Mouse (Mus musculus) liver, embryonic 12.5 days (tissue): ENCODE measurements around the gene Slc13a2. TPM values are rescaled to one million over a fixed set of nuclear protein-coding genes. Genes with fewer than 3 reads are reported as not detected.

Source experiments
- ATAC-seq: fragments of 200-750 bp; cut with Nextera tagmentation; 2 replicates; pipeline ENCODE4 v1.8.0; 2017; ENCODE audit warnings: moderate number of reproducible peaks, mild to moderate bottlenecking, moderate library complexity
- H3K27ac ChIP-seq: fragments of 300-500 bp; sonication (generic); 2 replicates; pipeline ENCODE4 v1.5.1; 2016; ENCODE audit warnings: mild to moderate bottlenecking
- H3K27me3 ChIP-seq: fragments of 300-500 bp; sonication (generic); replicated peaks from 2 replicates; pipeline ENCODE4 v1.6.1; 2016; ENCODE audit warnings: mild to moderate bottlenecking, moderate library complexity
- H3K36me3 ChIP-seq: fragments of 300-500 bp; sonication (generic); 2 replicates; pipeline ENCODE4 v1.6.1; 2016; ENCODE audit warnings: mild to moderate bottlenecking, moderate library complexity
- H3K4me1 ChIP-seq: fragments of 300-500 bp; sonication (generic); 2 replicates; pipeline ENCODE4 v1.6.1; 2016
- H3K4me2 ChIP-seq: fragments of 300-500 bp; sonication (generic); 2 replicates; pipeline ENCODE4 v1.6.1; 2016; ENCODE audit warnings: mild to moderate bottlenecking, moderate library complexity
- H3K4me3 ChIP-seq: fragments of 300-500 bp; sonication (generic); 2 replicates; pipeline ENCODE4 v1.5.1; 2016; ENCODE audit warnings: mild to moderate bottlenecking, moderate library complexity
- H3K9ac ChIP-seq: fragments of 300-500 bp; sonication (generic); 2 replicates; pipeline ENCODE4 v1.6.1; 2016; ENCODE audit warnings: mild to moderate bottlenecking, moderate library complexity
- H3K9me3 ChIP-seq: fragments of 300-500 bp; sonication (generic); replicated peaks from 2 replicates; pipeline ENCODE4 v1.6.1; 2016; ENCODE audit warnings: mild to moderate bottlenecking, moderate library complexity
- WGBS: fragments of 180-500 bp; shearing (Covaris S2); methylation state at CpG from one replicate; pipeline ENCODE4 v1.1.7; 2016; ENCODE audit not compliant: insufficient replicate concordance; 5-methylcytosine and 5-hydroxymethylcytosine counted together
- polyA plus RNA-seq: library from polyadenylated mRNA; unstranded; fragments of >200 nt; fragmentation: Nextera tagmentation; extraction: Ambion mirVana; gene quantifications from 2 replicates; pipeline ENCODE4 v1.2.1, GENCODE M21; 2016

The Slc13a2 gene
- polyA plus RNA-seq: 0.05 TPM in 1 of 2 replicates, not detected in the other

DNA sequence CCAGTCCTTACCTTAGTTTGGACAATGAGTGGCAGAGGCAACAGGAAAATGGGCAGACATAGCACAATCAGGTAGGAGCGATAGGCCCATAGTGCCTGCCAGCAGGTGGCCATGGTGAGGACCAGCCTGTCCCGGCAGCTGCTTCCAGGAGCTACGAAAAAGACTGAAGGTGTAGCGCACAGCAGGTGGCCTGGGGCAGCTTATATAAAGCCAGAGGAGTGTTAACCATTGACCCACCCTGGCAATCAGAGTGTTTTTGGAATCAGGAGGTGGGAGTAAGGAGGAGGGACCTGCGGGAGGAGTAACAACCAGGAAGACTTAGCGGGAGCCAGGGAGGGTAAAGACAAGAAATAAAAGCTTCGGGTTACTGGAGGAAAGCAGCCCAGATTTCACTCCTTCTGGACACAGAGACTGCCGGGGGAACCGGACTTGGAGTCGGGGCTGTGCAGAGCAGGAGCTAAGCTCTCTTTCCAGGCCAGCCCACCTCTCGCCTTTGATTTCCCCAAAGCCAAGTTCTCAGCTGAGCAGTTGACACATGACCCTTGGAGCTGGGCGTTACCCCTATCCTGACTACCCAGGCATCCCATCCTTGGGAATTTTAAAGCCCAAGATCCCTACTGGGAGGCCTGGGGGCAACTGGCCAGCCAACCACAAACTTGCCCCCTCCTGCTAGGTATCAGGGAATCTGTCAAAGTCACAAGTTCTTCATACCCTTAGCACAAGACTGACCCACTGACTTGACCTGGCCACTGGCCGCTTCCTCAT lies at the start of gene Slc13a2:
TSS of gene Slc13a2 (minus strand) at position 163 of the 765 bp plus-strand sequence.
- Histone ChIP-seq H3K9me3 (no peaks in the 10 kb centered on the region), H3K4me3 (no peak within 1 kb of the TSS), H3K27ac (no peak within 1 kb of the TSS), H3K27me3 (peaks cover 50% of the 10 kb centered on the region), H3K4me1 (peaks cover 7% of the 10 kb centered on the region), H3K9ac (no peak within 1 kb of the TSS), H3K4me2 (no peak within 1 kb of the TSS), H3K36me3 (no peaks in the 10 kb centered on the region)
- no peak for ATAC-seq
- 31% methylated on average over 13 of the region's 13 CpGs for WGBS

DNA sequence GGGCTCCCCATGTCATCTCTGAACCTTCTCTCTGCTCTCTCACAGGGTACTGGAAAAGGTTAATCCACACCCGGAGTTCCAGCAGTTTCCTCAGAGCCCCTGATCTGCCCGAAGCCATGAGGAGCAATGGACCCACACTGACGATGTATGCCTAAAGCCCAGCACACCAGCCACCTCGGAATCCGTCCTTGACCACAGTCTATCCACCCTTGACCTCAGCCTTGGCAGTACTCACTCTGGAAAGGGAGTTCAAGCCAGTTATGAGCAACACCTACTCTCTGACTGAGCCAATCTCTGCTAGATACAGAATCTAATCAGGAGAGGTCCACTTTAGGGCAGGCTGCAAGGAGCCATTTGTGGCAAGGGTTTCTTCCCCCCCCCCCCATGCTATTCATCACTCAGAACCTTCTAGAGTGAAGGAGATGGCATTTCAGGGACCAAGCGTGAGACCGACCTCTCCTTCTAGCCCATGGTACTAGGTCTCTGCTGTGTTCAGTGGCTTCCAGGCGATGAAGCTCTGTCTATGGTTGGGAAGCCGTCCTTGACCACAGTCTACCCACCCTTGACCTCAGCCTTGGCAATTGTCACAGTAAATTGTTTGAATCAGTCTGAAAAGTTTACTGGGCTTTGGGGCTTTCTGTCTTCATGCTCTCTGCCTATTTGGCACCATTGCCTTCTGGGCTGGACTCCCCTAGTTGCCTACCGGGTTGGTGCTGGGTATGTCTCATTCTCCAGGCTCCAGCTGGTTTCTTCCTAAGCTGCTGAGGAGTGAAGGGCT lies 49.5 kb upstream of the Slc13a2 start:
- WGBS: 60% methylated on average over 10 of the region's 10 CpGs

DNA sequence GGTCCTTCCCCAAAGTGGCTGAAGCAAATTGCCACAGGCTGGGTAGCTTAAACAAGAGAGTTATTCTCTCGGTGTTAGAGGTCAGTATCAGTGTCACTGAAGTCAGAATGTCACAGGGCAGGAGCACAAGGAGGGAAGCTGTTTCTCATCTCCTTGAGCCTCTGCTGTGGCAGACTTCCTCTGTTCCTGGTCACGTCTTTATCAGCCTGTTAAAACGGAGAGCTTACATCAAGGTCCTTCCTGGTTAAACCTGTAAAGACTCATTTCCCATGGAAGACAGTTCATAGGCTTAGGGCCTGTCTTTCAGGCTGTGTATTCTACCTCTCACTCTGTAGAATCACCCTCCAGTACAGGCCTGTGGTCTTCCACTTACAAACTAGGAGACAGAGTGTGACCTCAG lies 45.9 kb upstream of the Slc13a2 start:
- Histone ChIP-seq H3K4me1 (peaks cover 44% of the 10 kb centered on the region), H3K4me3 (no peak overlapping the region), H3K27ac (no peak overlapping the region), H3K9ac (no peak overlapping the region), H3K9me3 (no peaks in the 10 kb centered on the region), H3K27me3 (0 out of 2 replicates have a peak, but pooled peaks cover 3% of the 10 kb centered on the region), H3K4me2 (no peak overlapping the region), H3K36me3 (no peaks in the 10 kb centered on the region)
- no peak for ATAC-seq
- 27% methylated on average over 3 of the region's 3 CpGs for WGBS

More for the DNA sequence above, 49.5 kb upstream of the Slc13a2 start:
- no peak overlapping the region for H3K27ac ChIP-seq
- no peak overlapping the region for H3K9ac ChIP-seq
- no peak for ATAC-seq
- no peaks in the 10 kb centered on the region for H3K9me3 ChIP-seq
- no peak overlapping the region for H3K4me3 ChIP-seq
- 0 out of 2 replicates have a peak, but pooled peaks cover 3% of the 10 kb centered on the region for H3K27me3 ChIP-seq
- peaks cover 8% of the 10 kb centered on the region for H3K4me1 ChIP-seq
- H3K36me3 ChIP-seq: no peaks in the 10 kb centered on the region
- H3K4me2 ChIP-seq: no peak overlapping the region

DNA sequence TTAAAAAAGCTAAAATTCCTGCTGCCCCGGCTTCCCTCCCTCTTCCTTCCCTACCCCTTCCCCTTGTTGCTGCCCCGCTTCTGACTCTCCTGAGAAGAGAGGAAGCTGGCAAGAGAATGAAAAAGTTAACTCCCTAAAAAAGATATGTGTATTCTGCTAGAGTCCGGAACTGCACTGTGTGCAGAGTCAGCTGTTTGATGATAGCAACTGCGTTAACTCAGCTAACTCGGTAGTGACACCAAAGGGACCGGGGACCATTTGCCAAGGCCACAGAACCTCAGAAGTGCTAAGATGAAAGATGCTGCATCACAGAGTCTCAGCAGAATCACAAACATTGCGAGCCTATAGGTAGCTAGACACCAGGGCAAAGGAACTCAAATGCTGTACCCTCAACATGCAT lies 45.5 kb upstream of the Slc13a2 start:
- no peak for ATAC-seq
- H3K36me3 ChIP-seq: no peaks in the 10 kb centered on the region
- 55% methylated on average over 7 of the region's 7 CpGs for WGBS
- no peak overlapping the region for H3K9ac ChIP-seq
- no peak overlapping the region for H3K4me3 ChIP-seq
- H3K4me2 ChIP-seq: no peak overlapping the region
- peaks cover 48% of the 10 kb centered on the region for H3K4me1 ChIP-seq
- H3K27me3 ChIP-seq: 0 out of 2 replicates have a peak, but pooled peaks cover 2% of the 10 kb centered on the region
- no peak overlapping the region for H3K27ac ChIP-seq
- H3K9me3 ChIP-seq: no peaks in the 10 kb centered on the region

DNA sequence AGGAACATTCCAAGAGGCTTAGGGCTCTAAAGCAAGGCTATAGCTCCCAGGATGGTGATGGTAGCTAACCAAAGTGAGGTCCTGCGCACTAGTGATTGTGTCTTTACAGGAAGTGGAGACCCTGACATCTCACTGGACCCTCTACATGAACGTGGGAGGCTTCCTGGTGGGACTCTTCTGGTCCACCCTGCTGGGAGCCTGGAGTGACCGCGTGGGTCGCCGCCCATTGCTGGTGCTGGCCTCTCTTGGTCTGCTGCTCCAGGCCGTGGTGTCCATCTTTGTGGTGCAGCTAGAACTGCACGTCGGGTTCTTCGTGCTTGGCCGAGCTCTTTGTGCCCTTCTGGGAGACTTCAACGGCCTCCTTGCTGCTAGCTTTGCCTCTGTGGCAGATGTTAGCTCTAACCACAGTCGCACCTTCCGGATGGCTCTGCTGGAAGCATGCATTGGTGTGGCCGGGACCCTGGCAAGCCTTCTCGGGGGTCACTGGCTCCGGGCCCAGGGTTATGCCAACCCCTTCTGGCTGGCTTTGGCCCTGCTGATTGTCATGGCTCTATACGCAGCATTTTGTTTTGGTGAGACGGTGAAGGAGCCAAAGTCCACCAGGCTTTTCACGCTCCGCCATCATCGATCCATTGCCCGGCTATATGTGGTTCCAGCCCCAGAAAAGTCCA lies 44.4 kb upstream of the Slc13a2 start:
- H3K27ac ChIP-seq: no peak overlapping the region
- peak overlapping the region; percentile 65 for H3K4me3 ChIP-seq
- H3K4me1 ChIP-seq: peaks cover 48% of the 10 kb centered on the region
- peak overlapping the region; percentile 90 for H3K4me2 ChIP-seq
- peak; percentile 27; the same call in 1 of the 2 replicates for ATAC-seq
- H3K9me3 ChIP-seq: peaks cover 6% of the 10 kb centered on the region; the same call in 1 of the 2 replicates
- H3K36me3 ChIP-seq: no peaks in the 10 kb centered on the region
- WGBS: 69% methylated on average over 23 of the region's 23 CpGs
- H3K27me3 ChIP-seq: no peaks in the 10 kb centered on the region
- H3K9ac ChIP-seq: peak overlapping the region; percentile 74; the same call in 1 of the 2 replicates

DNA sequence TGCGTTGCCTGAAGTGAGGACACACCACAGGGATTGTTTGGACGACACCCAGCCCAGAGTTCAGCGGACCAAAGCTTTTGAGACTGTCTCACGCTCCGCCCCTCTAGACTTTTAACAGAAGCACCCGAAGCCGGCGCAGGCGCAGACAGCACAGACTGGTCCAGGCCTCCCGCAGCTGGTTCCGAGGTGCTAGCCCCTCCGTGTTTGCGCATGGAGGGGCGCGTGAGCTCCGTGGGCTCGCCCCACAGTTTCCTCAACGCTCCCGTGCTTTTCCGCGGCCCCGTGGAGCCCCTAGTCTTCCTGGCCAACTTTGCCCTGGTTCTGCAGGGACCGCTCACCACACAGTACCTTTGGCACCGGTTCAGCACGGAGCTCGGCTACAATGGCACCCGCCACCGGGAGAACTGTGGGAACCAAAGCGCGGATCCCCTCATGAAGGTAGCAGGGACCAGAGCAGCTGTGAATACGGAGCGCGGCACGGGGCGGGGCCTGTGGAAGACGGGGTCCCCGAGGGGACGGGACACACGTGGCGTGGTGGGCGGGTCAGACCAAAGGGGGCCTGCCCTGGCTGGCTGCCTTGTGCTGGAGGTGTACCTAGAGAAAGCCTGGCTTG lies 43.7 kb upstream of the Slc13a2 start, which contains the start of gene Slc46a1:
TSS of gene Slc46a1 (plus strand) at position 130 of the 613 bp plus-strand sequence.
- WGBS: under 1% methylated on average over 41 of the region's 41 CpGs
- no peaks in the 10 kb centered on the region for H3K27me3 ChIP-seq
- ATAC-seq: peak; percentile 86
- H3K36me3 ChIP-seq: no peaks in the 10 kb centered on the region
- H3K9ac ChIP-seq: peak within 1 kb of the TSS; percentile 74
- peaks cover 48% of the 10 kb centered on the region for H3K4me1 ChIP-seq
- peak within 1 kb of the TSS; percentile 65 for H3K4me3 ChIP-seq
- H3K27ac ChIP-seq: peak within 1 kb of the TSS; percentile 81
- peak within 1 kb of the TSS; percentile 90 for H3K4me2 ChIP-seq
- peaks cover 6% of the 10 kb centered on the region; the same call in 1 of the 2 replicates for H3K9me3 ChIP-seq

DNA sequence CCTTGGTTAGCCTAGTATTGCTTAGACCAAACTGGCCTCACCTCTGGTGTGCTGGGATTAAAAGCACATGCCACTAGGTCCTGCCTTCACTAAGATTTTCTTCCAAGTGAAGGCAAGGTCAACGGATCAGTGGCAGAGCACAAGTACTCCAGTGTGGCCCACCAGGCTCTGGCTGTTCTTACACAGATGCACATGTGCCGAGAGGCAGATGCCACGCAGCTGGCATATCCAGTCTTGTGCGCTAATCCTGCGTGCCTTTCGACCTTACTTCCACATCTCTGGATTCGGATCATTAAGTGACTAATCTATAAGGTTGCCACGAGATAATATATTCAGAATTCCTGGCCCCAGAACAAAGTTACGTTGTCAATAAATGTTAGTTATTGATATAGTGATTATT lies 43.1 kb upstream of the Slc13a2 start:
- ATAC-seq: no peak
- Histone ChIP-seq H3K27ac (no peak overlapping the region), H3K4me3 (peak overlapping the region; percentile 65), H3K4me2 (peak overlapping the region; percentile 90), H3K27me3 (no peaks in the 10 kb centered on the region), H3K4me1 (peaks cover 48% of the 10 kb centered on the region), H3K9me3 (peaks cover 6% of the 10 kb centered on the region; the same call in 1 of the 2 replicates), H3K9ac (no peak overlapping the region), H3K36me3 (no peaks in the 10 kb centered on the region)
- WGBS: 51% methylated on average over 9 of the region's 9 CpGs

DNA sequence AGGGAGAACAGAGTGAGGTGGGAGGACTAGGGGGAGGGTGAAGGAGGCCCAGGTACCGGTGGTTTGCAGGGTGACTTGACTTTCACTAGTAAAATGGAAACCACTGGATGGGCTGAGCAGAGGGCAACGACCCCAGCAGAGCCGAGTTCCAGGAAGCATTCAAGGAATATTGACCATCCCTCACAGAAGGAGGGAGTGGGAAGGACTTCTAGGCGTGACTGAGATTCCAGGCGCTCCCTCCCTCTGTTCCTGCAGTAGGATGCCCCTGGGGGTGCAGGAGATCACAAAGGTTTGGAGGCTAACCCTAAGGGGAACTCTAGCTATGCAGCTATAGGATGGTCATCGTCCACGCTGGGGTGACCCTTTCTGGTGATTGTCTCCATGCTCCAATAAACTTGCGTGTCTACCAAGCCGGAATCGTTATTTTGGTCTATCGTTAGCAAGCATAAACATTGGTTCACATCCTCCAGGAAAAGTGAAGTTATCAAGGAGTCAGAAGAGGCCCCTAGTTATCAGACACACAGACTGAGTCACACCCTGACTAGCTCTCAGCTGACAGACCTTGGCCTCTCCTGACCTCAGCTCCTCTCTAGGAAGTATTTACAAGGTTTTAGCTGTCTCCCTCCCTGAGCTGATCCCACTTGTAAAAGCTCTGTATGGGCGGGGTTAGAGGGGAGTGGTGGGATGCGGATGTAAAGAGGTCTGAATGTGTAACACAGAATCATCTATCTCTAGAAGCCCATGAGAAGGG lies 41.4 kb upstream of the Slc13a2 start:
- Histone ChIP-seq H3K4me1 (peaks cover 48% of the 10 kb centered on the region), H3K9me3 (peaks cover 6% of the 10 kb centered on the region; the same call in 1 of the 2 replicates)
- ATAC-seq: no peak

DNA sequence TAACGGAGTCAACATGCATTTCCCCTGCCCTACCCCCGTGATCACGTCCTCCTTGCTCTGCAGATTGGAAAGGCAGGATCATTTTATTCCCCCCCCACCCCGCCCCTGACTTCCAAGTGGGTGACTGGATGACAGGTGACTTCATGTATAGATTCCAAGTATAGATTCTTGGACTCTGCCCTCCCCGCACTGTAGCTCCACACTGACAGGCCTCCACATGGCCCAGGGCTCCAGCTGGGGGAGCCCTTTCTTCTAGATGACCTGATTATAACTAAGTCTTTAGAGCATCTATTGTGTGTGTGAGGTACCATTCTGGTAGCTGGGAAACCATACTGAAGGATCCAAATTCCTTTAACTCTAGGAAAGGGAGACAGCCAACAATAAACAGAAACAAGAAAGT lies 40.7 kb upstream of the Slc13a2 start:
- Histone ChIP-seq H3K9me3 (peaks cover 6% of the 10 kb centered on the region; the same call in 1 of the 2 replicates), H3K4me2 (no peak overlapping the region), H3K9ac (no peak overlapping the region), H3K36me3 (no peaks in the 10 kb centered on the region), H3K4me1 (peaks cover 48% of the 10 kb centered on the region), H3K27me3 (no peaks in the 10 kb centered on the region), H3K4me3 (no peak overlapping the region), H3K27ac (no peak overlapping the region)
- WGBS: 69% methylated on average over 5 of the region's 5 CpGs
- no peak for ATAC-seq

More for the DNA sequence above, 41.4 kb upstream of the Slc13a2 start:
- Histone ChIP-seq H3K27me3 (no peaks in the 10 kb centered on the region), H3K4me2 (peak overlapping the region; percentile 37), H3K4me3 (no peak overlapping the region), H3K36me3 (no peaks in the 10 kb centered on the region), H3K27ac (no peak overlapping the region), H3K9ac (no peak overlapping the region)
- 40% methylated on average over 13 of the region's 13 CpGs for WGBS

DNA sequence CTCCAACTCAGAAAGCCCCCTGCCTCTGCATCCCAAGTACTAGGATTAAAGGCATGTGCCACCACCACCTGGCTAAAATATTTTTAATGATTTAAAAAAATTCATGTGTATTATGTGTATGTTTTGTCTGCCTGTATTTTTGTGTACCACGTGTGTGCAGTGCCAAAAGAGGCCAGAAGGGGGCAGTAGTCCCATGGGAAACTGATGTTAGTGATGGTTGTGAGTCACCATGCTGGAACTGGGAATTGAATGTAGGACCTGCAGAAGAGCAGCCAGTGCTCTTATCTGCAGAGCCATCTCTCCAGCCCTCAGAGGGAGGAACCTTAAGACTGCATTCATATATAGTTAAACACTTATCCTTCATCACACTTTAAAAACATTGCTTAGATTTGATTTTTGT lies 39.9 kb upstream of the Slc13a2 start:
- H3K9ac ChIP-seq: no peak overlapping the region
- H3K4me2 ChIP-seq: no peak overlapping the region
- WGBS: 63% methylated on average over 1 of the region's 1 CpGs
- H3K4me3 ChIP-seq: no peak overlapping the region
- no peak for ATAC-seq
- peaks cover 44% of the 10 kb centered on the region for H3K4me1 ChIP-seq
- H3K27ac ChIP-seq: no peak overlapping the region
- no peaks in the 10 kb centered on the region for H3K36me3 ChIP-seq
- peaks cover 6% of the 10 kb centered on the region; the same call in 1 of the 2 replicates for H3K9me3 ChIP-seq
- H3K27me3 ChIP-seq: no peaks in the 10 kb centered on the region

DNA sequence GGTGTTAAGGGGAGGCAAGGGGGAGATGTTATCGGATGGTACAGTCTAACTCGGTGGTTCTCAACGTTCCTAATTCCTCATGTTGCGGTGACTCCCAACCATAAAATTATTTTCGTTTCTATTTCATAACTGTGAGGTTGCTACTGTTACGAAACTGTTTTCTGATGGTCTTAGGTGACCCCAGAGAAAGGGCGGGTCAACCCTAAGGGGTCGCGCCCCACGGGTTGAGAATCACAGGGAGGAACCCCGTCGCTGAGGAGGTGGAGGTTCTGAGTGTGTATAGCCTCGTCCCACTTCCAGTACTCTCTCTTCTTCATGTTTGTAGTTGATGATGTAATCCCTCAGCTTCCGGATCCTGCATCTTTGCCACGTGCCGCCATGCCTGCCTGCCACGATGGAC lies 36.7 kb upstream of the Slc13a2 start:
- H3K27ac ChIP-seq: no peak overlapping the region
- no peak overlapping the region for H3K4me2 ChIP-seq
- ATAC-seq: no peak
- H3K4me3 ChIP-seq: no peak overlapping the region
- H3K27me3 ChIP-seq: peaks cover 18% of the 10 kb centered on the region
- WGBS: 73% methylated on average over 17 of the region's 17 CpGs
- H3K9me3 ChIP-seq: peaks cover 6% of the 10 kb centered on the region; the same call in 1 of the 2 replicates
- peaks cover 12% of the 10 kb centered on the region for H3K4me1 ChIP-seq
- no peak overlapping the region for H3K9ac ChIP-seq
- no peaks in the 10 kb centered on the region for H3K36me3 ChIP-seq
